Mouse (Mus musculus) mature B cell (primary cell): ENCODE data around the gene Dot1l.

Experiments used
- in situ Hi-C: fragments of 300-500 bp; cut with MboI; formaldehyde crosslinking; loops from 2 replicates; pipeline ENCODE4 v1.14.3; 2019

Gene Dot1l

DNA sequence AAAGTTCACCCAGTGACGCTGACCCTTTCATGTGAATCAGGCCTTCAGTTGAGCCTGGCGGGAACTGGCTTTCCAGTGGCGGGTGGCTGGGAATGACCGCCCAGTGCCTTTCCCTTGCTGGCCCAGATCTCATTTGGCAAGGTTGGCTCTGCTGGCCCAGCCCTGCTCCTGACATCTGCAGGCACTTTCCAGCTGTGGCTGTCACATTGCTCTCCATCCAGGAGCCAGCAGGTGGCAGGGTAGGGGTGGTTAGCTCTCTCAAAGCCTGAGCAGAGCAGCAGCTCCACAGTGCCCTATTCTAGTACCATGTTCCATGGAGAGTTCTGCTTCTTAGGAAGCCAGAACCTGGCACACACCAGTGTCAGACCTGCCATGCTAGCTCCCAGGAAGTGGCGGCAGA is 2.7 kb downstream of the Dot1l start:
- in situ Hi-C loops, result no loop called here

- in situ Hi-C loops, result no loop called here
These were observed 3.6 kb downstream of the Dot1l start for GRCm38 (mm10) chr10:80758651-80759050.

- in situ Hi-C loops, result no loop called here
These were observed 5.9 kb downstream of the Dot1l start for GRCm38 (mm10) chr10:80760596-80761524.

GRCm38 (mm10) chr10:80761821-80762220 is 6.8 kb downstream of the Dot1l start:
- in situ Hi-C loops, result no loop called here

DNA sequence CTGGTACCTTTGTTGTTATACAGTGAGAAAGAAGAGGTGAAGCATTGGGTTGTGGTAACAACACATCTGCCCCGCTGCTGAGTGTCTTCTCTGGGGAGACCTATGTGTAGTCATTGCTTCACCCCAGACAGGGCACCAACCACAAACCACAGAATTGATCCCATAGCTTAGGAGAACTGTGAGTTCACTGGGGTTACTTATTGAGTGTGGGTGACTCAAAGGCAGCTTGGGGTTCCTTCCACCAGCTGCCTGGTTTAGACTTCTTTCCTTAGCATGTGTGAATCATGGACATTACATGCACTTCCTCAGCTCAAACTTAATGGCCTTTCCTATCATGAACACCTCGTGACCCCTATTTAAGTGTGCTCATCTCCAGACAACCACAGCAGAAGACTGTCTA is 8.5 kb downstream of the Dot1l start:
- in situ Hi-C loops, result no loop called here

- in situ Hi-C loops, result no loop called here
These were observed 10.7 kb downstream of the Dot1l start for GRCm38 (mm10) chr10:80765746-80766145.

- in situ Hi-C loops, result no loop called here
These were observed 11.3 kb downstream of the Dot1l start for GRCm38 (mm10) chr10:80766161-80766815.

DNA sequence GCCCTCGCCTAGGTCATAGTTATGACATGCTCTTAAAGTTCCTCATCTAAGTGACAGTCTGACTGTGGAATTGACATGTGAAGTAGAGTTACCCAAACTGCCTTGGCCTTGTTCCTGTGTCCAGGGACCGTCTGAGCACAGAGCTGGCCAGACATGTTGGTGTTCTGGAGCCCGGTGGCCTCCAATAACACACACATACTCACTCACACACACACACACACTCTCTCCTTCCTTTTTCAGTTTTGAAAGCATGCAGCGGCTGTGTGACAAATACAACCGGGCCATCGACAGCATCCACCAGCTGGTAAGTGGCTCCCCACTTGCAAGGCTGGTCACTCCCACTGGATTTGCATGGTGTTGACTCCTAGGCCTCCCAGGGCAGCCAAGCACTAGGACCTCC is 13.4 kb downstream of the Dot1l start:
- in situ Hi-C loops, result no loop called here

DNA sequence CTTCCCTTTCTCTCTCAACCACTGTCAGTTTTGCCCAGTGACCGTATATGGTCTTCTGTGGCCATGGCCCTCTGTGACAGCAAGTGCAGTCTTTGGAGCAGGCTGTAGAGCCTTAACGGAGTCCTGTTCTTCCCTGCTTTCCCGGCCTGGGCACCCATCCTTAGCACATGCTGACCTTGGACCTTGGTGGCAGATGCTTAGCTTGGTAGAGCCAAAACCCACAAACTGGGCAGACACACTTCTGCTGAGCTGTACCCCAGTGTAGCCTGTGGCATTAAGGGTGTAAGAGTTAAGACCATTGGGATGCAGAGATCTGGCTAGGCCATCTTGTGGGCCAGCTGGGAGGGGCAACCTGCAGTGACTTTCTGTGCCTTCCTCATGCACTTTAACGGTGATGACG is 18.8 kb downstream of the Dot1l start:
- in situ Hi-C loops, result no loop called here

- in situ Hi-C loops, result no loop called here
These were observed 19.5 kb downstream of the Dot1l start for GRCm38 (mm10) chr10:80774549-80774948.

GRCm38 (mm10) chr10:80774981-80775380 is 20.0 kb downstream of the Dot1l start:
- in situ Hi-C loops, result no loop called here

DNA sequence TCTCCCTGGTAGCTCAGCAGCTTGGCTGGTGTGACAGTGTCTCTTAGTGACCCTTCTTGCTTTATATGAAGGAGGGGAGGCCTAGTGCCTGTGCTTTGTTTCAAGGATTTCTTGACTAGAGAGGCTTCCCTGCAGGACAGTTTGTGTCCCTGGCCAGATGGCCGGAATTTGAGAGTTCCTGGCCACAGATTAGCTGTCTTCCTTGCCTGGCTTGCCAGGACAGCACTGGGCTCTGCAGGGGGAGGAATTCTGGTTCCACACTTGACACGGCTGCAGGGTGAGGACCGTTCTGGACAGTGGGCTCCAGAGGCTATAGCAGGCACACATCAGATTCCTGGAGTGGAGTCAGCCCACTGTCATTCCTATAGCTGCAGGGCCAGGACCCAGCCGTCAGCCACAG is 20.7 kb downstream of the Dot1l start:
- in situ Hi-C loops, result no loop called here

GRCm38 (mm10) chr10:80776358-80776869 is 21.4 kb downstream of the Dot1l start:
- in situ Hi-C loops, result no loop called here

DNA sequence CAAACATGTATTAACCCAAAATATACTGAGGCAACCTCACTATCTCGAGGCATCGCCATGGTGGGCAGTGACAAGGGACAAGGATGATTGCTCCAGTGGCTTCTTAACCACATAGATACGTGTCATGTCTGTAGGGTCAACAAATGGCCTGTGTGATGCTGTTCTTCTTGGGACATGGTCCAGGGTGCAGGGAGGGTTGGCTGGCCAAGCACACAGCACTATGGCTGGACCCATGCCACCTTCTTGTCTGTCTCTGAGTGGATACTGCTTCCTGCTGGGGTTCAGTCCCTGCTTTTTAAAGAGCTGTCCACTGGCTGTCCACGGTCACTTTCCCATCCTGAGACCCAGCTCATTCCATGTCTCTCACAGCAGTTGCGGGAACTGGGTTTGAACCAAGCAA is 22.1 kb downstream of the Dot1l start:
- in situ Hi-C loops, result no loop called here

GRCm38 (mm10) chr10:80779565-80779964 is 24.6 kb downstream of the Dot1l start:
- in situ Hi-C loops, result no loop called here

- in situ Hi-C loops, result no loop called here
These were observed 29.3 kb downstream of the Dot1l start for GRCm38 (mm10) chr10:80784302-80784701.

GRCm38 (mm10) chr10:80784871-80785270 is 29.9 kb downstream of the Dot1l start:
- in situ Hi-C loops, result no loop called here

GRCm38 (mm10) chr10:80785963-80786362 is 31.0 kb downstream of the Dot1l start:
- in situ Hi-C loops, result no loop called here

DNA sequence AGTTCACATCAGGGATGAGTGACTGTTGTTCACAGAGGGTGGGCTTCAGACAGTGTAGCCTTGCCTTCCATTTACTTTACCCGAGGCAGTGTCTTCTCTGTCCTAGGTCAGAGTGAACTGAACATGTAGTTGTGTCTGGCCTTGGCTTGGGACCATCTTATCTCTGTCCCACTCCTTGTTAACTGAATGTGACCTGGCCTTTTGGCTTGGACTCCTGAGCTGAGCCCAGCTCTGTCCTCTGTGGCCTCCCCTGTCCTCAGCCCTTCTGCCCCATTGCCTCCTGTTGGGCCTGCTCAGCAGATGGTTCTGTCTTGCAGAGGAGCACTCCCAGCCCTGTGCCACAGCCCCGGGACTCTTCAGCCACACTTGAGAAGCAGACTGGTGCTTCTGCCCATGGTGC is 32.5 kb downstream of the Dot1l start:
- in situ Hi-C loops, result no loop called here

- in situ Hi-C loops, result no loop called here
These were observed 35.9 kb downstream of the Dot1l start for GRCm38 (mm10) chr10:80790761-80791404.

GRCm38 (mm10) chr10:80791476-80792174 is 36.6 kb downstream of the Dot1l start:
- in situ Hi-C loops, result no loop called here
